12 mouse cellular contexts compared by ENCODE assay signal in the genomic region with DNA sequence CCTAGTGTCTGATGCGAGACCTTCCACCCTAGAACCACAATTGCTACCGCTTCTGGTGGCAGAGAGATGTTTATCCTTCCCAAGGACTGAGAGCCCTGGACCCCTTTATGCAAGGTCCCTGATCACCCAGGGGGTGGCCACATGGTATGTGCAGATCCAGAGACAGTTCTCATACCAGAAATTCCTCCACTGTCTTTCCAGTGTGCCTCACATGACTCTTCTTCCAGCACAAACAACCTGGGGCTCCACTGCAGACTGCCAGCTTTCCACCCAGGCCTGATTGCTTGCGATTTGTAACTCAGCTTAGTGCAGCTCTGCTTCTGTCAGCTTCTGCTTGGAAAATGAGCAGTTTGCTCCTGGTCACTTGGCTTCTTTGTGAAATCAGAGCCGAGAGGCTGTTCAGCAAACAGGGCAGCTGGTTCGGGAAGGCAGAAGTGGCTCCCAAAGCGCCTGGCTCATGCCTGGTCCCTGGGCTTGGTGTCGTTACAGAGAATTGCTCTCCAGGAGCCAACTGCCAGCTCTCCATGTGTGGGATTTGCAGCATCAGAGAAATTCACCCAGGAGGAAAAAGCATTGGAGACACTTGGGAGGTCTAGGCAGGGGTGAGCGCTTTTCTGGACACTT.
DNase-seq lines count a peak whose midpoint lies in the region; ATAC-seq and TF ChIP-seq lines count a peak whose summit lies in the region.
"Had no signal": no experiment of that assay in that cellular context is flagged by ENCODE, and none has a peak within 500 bp of the region (broad histone marks: within the 10 kb centered on the region; RNA-seq: fewer than 3 reads in every experiment).

No protein-coding gene starts in this region.

- H3K9me3 ChIP-seq in heart, postnatal 0 days (replicated peaks; ENCODE audit: control insufficient read depth, low read length), result no peaks in the 10 kb centered on the region
- H3K9me3 ChIP-seq: liver, embryonic 15.5 days had no signal

- TF ChIP-seq EP300 in heart, postnatal 0 days (IDR thresholded peaks at IDR 0.05; ENCODE audit: low read depth), result no peak

- no peak for TF ChIP-seq POLR2A in thymus, adult 2 months (IDR thresholded peaks at IDR 0.05; ENCODE audit: control insufficient read depth, extremely low read depth, insufficient read depth, low read length, poor library complexity)

- peak; percentile 28 to 31 for DNase-seq in cerebellum, postnatal 14 days
- DNase-seq in cerebellum, postnatal 4 days (ENCODE audit: low spot score in 2 of 2), result no peak
- no peak for DNase-seq in heart, postnatal 0 days (ENCODE audit: low spot score)
- DNase-seq in heart, postnatal 14 days, result no peak
- DNase-seq in thymus, adult 2 months, result no peak
- no peak for DNase-seq in thymus, adult 18-20 months
- DNase-seq in thymus, postnatal 4 days, result peak; percentile 54
- no peak for DNase-seq in urinary bladder, postnatal 36 days (ENCODE audit: low spot score in 2 of 2)
- DNase-seq: adrenal gland, adult 8-10 months; midbrain, embryonic 14.5 days had no signal

- no peak overlapping the region; the same call in 1 of the 2 replicates for H3K9ac ChIP-seq in heart, postnatal 0 days (replicated peaks; ENCODE audit: low read depth, low read length)
- H3K9ac ChIP-seq: liver, embryonic 15.5 days had no signal

- no peaks in the 10 kb centered on the region for H3K27me3 ChIP-seq in heart, postnatal 0 days (ENCODE audit: control insufficient read depth, insufficient read depth, low read length)
- H3K27me3 ChIP-seq in thymus, adult 2 months (ENCODE audit: control insufficient read depth, insufficient read depth, low read length), result no peaks in the 10 kb centered on the region
- H3K27me3 ChIP-seq: liver, embryonic 15.5 days had no signal

- ATAC-seq in heart, postnatal 0 days (ENCODE audit: insufficient read depth, low read depth), result peak; percentile 20; the same call in 1 of the 2 replicates
- ATAC-seq: intestine, postnatal 0 days had no signal

- peak overlapping the region; percentile 52; the same call in 1 of the 2 replicates for H3K27ac ChIP-seq in heart, postnatal 0 days (ENCODE audit: low read depth)
- peak overlapping the region; percentile 97 for H3K27ac ChIP-seq in thymus, adult 2 months (ENCODE audit: control insufficient read depth, insufficient read depth, low read length)
- H3K27ac ChIP-seq: liver, embryonic 15.5 days had no signal

- H3K36me3 ChIP-seq in heart, postnatal 0 days (replicated peaks; ENCODE audit: control insufficient read depth, insufficient read depth, low read length), result no peaks in the 10 kb centered on the region
- no peaks in the 10 kb centered on the region for H3K36me3 ChIP-seq in thymus, adult 2 months (ENCODE audit: control insufficient read depth, insufficient read depth, low read length)
- H3K36me3 ChIP-seq: liver, embryonic 15.5 days had no signal

- peak overlapping the region; percentile 5; the same call in 1 of the 2 replicates for H3K4me2 ChIP-seq in heart, postnatal 0 days (ENCODE audit: low read depth, low read length)
- H3K4me2 ChIP-seq: liver, embryonic 15.5 days had no signal

- TF ChIP-seq CTCF in heart, postnatal 0 days (IDR thresholded peaks at IDR 0.05; ENCODE audit: low read depth), result no peak
- no peak for TF ChIP-seq CTCF in thymus, adult 2 months (IDR thresholded peaks at IDR 0.05; ENCODE audit: borderline replicate concordance, control insufficient read depth, extremely low read depth, insufficient read depth, low read length, poor library complexity)

- WGBS in heart, postnatal 0 days, result 54% methylated on average over 8 of the region's 8 CpGs
- WGBS in thymus, adult 2 months, result 72% methylated on average over 8 of the region's 8 CpGs

- intact Hi-C loops in heart, postnatal 14 days (cut with DNase I), result no loop called here

- 0 out of 2 replicates have a peak, but pooled peaks cover 3% of the 10 kb centered on the region for H3K4me1 ChIP-seq in heart, postnatal 0 days (ENCODE audit: control insufficient read depth, insufficient read depth)
- peaks cover 52% of the 10 kb centered on the region for H3K4me1 ChIP-seq in thymus, adult 2 months (replicated peaks; ENCODE audit: control insufficient read depth, insufficient read depth, low read length)
- H3K4me1 ChIP-seq: liver, embryonic 15.5 days had no signal

- H3K4me3 ChIP-seq in heart, postnatal 0 days (ENCODE audit: low read depth, low read length), result no peak overlapping the region
- peak overlapping the region; percentile 36 for H3K4me3 ChIP-seq in thymus, adult 2 months (ENCODE audit: control insufficient read depth, insufficient read depth, low read length)
- H3K4me3 ChIP-seq: liver, embryonic 15.5 days had no signal

Comparison
In these comparisons a context has a peak if more than half of its experiments do, and no peak if none do; other contexts are left out.
1. DNase-seq: peak in cerebellum, postnatal 14 days (2 of 2) and thymus, postnatal 4 days (single experiment); none in cerebellum, postnatal 4 days (0 of 2), heart, postnatal 0 days (single experiment), heart, postnatal 14 days (0 of 2), thymus, adult 2 months (single experiment), thymus, adult 18-20 months (0 of 2) and urinary bladder, postnatal 36 days (0 of 2).